Mouse (Mus musculus) thymus, postnatal 36 days (tissue): ENCODE measurements around the gene Chd1l.

Experiments
- DNase-seq, 2 experiments: peaks; one replicate each; pipeline ENCODE4 v3.0.0; 2022; ENCODE audit warnings: mixed read lengths in 2 of 2

The Chd1l gene

GRCm38 (mm10) chr3:97609845-97610410 lies at the start of gene Chd1l:
TSS of gene Chd1l (minus strand) at chr3:97610203.
- DNase-seq, result peak; percentile 92 to 94

- DNase-seq, result no peak
Observed at GRCm38 (mm10) chr3:97659746-97660145, 49.7 kb upstream of the Chd1l start.

- DNase-seq, result no peak
Observed at GRCm38 (mm10) chr3:97658426-97659193, 48.6 kb upstream of the Chd1l start.

- DNase-seq, result peak; percentile 98 to 99
Observed at GRCm38 (mm10) chr3:97657655-97658411, 47.8 kb upstream of the Chd1l start, which contains the start of gene Prkab2. TSS of gene Prkab2 (plus strand) at chr3:97658193.

GRCm38 (mm10) chr3:97654901-97655300 lies 44.9 kb upstream of the Chd1l start:
- peak; percentile 44 to 46 for DNase-seq

- DNase-seq, result no peak
Observed at GRCm38 (mm10) chr3:97653781-97654180, 43.8 kb upstream of the Chd1l start.

GRCm38 (mm10) chr3:97651604-97652003 lies 41.6 kb upstream of the Chd1l start:
- no peak for DNase-seq

GRCm38 (mm10) chr3:97649469-97649868 lies 39.5 kb upstream of the Chd1l start:
- no peak for DNase-seq

GRCm38 (mm10) chr3:97649022-97649421 lies 39.0 kb upstream of the Chd1l start:
- no peak for DNase-seq

GRCm38 (mm10) chr3:97648518-97648917 lies 38.5 kb upstream of the Chd1l start:
- no peak for DNase-seq

GRCm38 (mm10) chr3:97642001-97642400 lies 32.0 kb upstream of the Chd1l start:
- DNase-seq, result no peak

- no peak for DNase-seq
Observed at GRCm38 (mm10) chr3:97641396-97641795, 31.4 kb upstream of the Chd1l start.

GRCm38 (mm10) chr3:97634288-97634761 lies 24.3 kb upstream of the Chd1l start:
- no peak for DNase-seq

- no peak for DNase-seq
Observed at GRCm38 (mm10) chr3:97633456-97633855, 23.5 kb upstream of the Chd1l start.

GRCm38 (mm10) chr3:97631258-97631860 lies 21.4 kb upstream of the Chd1l start:
- no peak for DNase-seq

GRCm38 (mm10) chr3:97630746-97631145 lies 20.7 kb upstream of the Chd1l start:
- no peak for DNase-seq

GRCm38 (mm10) chr3:97629941-97630340 lies 19.9 kb upstream of the Chd1l start:
- no peak for DNase-seq

- peak; percentile 75 to 83 for DNase-seq
Observed at GRCm38 (mm10) chr3:97628391-97629001, 18.5 kb upstream of the Chd1l start, which contains the start of gene Fmo5. TSS of gene Fmo5 (plus strand) at chr3:97628804.

- no peak for DNase-seq
Observed at GRCm38 (mm10) chr3:97627893-97628292, 17.9 kb upstream of the Chd1l start.

GRCm38 (mm10) chr3:97624611-97625010 lies 14.6 kb upstream of the Chd1l start:
- DNase-seq, result no peak

- no peak for DNase-seq
Observed at GRCm38 (mm10) chr3:97620657-97621056, 10.7 kb upstream of the Chd1l start.

- DNase-seq, result no peak
Observed at GRCm38 (mm10) chr3:97617899-97618298, 7.9 kb upstream of the Chd1l start.
